Mouse (Mus musculus): Measurements from ENCODE around the gene Gm10376. TPM values are rescaled to one million over a fixed set of nuclear protein-coding genes. Genes with fewer than 3 reads are reported as not detected.
"Not testable (repeated sequence)": the region's sequence is repeated elsewhere in the genome, so short reads cannot be mapped to it uniquely, and the experiment has no call there.

The Gm10376 gene
- polyA plus RNA-seq (2015; fragmentation: Nextera tagmentation; extraction: Ambion mirVana) = not detected in 2 replicates

- not testable (repeated sequence) for H3K27ac ChIP-seq (replicated peaks); H3K4me2 ChIP-seq; ATAC-seq (ENCODE audit: insufficient read depth); H3K4me3 ChIP-seq (replicated peaks); H3K36me3 ChIP-seq (replicated peaks); H3K9ac ChIP-seq; H3K4me1 ChIP-seq (replicated peaks); H3K9me3 ChIP-seq (replicated peaks); H3K27me3 ChIP-seq
These were observed at the start of gene Gm10376 for GRCm38 (mm10) chr14:43015528-43015927. Gene Gm10376, minus strand, starts transcription at chr14:43015628.

GRCm38 (mm10) chr14:43060179-43060578, 44.8 kb upstream of the Gm10376 start:
- not testable (repeated sequence) for H3K27me3 ChIP-seq; H3K36me3 ChIP-seq (replicated peaks); H3K27ac ChIP-seq (replicated peaks); H3K4me3 ChIP-seq (replicated peaks); ATAC-seq (ENCODE audit: insufficient read depth); H3K4me1 ChIP-seq (replicated peaks); H3K9me3 ChIP-seq (replicated peaks); H3K9ac ChIP-seq; H3K4me2 ChIP-seq
- WGBS (ENCODE audit: insufficient replicate concordance) = 54% methylated on average over 4 of the region's 4 CpGs

GRCm38 (mm10) chr14:43058063-43058462, 42.6 kb upstream of the Gm10376 start:
- WGBS (ENCODE audit: insufficient replicate concordance) = 56% methylated on average over 3 of the region's 3 CpGs
- not testable (repeated sequence) for H3K36me3 ChIP-seq (replicated peaks); H3K4me1 ChIP-seq (replicated peaks); ATAC-seq (ENCODE audit: insufficient read depth); H3K4me3 ChIP-seq (replicated peaks); H3K4me2 ChIP-seq; H3K9ac ChIP-seq; H3K9me3 ChIP-seq (replicated peaks); H3K27ac ChIP-seq (replicated peaks); H3K27me3 ChIP-seq

- ATAC-seq (ENCODE audit: insufficient read depth); H3K9ac ChIP-seq: not testable (repeated sequence)
- WGBS (ENCODE audit: insufficient replicate concordance) = 83% methylated on average over 1 of the region's 1 CpGs
These were observed 21.9 kb downstream of the Gm10376 start, which contains the start of gene Gm8082 for GRCm38 (mm10) chr14:42993524-42993923. Gene Gm8082, minus strand, starts transcription at chr14:42993624.

More at GRCm38 (mm10) chr14:42993524-42993923, 21.9 kb downstream of the Gm10376 start, which contains the start of gene Gm8082:
- not testable (repeated sequence) for H3K4me3 ChIP-seq (replicated peaks); H3K4me2 ChIP-seq; H3K27me3 ChIP-seq; H3K4me1 ChIP-seq (replicated peaks); H3K9me3 ChIP-seq (replicated peaks); H3K27ac ChIP-seq (replicated peaks); H3K36me3 ChIP-seq (replicated peaks)

Other genes with a start within 250 kb of the Gm10376 start
- gene Gm3015, start 246.8 kb downstream of the Gm10376 start, polyA plus RNA-seq (2015; fragmentation: Nextera tagmentation; extraction: Ambion mirVana) = not detected in 2 replicates
- gene Gm10377, start 217.6 kb downstream of the Gm10376 start, polyA plus RNA-seq (2015; fragmentation: Nextera tagmentation; extraction: Ambion mirVana) = not detected in 2 replicates
- gene Gm21977, start 162.2 kb downstream of the Gm10376 start, polyA plus RNA-seq (2015; fragmentation: Nextera tagmentation; extraction: Ambion mirVana) = not detected in 2 replicates
- not detected in 2 replicates for gene Gm8082, start 22.0 kb downstream of the Gm10376 start, polyA plus RNA-seq (2015; fragmentation: Nextera tagmentation; extraction: Ambion mirVana)
- not detected in 2 replicates for gene Gm8094, start 61.0 kb upstream of the Gm10376 start, polyA plus RNA-seq (2015; fragmentation: Nextera tagmentation; extraction: Ambion mirVana)
- gene Gm8104, start 85.0 kb upstream of the Gm10376 start, polyA plus RNA-seq (2015; fragmentation: Nextera tagmentation; extraction: Ambion mirVana) = not detected in 2 replicates
- not detected in 2 replicates for gene Gm7233, start 164.2 kb upstream of the Gm10376 start, polyA plus RNA-seq (2015; fragmentation: Nextera tagmentation; extraction: Ambion mirVana)
- not detected in 2 replicates for gene Gm8122, start 219.7 kb upstream of the Gm10376 start, polyA plus RNA-seq (2015; fragmentation: Nextera tagmentation; extraction: Ambion mirVana)
- not detected in 2 replicates for gene Gm8126, start 243.0 kb upstream of the Gm10376 start, polyA plus RNA-seq (2015; fragmentation: Nextera tagmentation; extraction: Ambion mirVana)